Comparison of ENCODE assay signal across 14 mouse cellular contexts in the genomic region with DNA sequence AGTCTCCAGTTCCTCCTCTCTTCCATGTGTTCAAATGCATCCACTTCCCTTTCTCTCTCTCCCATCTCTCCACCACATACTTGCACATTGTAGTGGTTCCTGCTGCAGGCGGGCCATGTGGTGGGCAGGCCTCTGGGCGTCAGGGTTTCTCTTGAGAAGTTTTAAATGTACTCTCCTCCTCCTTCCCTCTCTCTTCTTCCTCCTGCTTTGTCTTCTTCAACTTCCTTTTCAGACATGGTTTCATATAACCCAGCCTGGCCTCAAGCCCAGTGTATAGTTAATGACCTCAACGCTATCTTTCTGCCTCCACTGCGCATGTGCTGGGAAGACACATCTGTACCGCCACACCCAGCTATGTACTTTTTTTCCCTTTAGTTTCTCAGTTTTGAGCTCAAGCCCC.
DNase-seq lines count a peak whose midpoint lies in the region; ATAC-seq and TF ChIP-seq lines count a peak whose summit lies in the region.
"Had no signal": no experiment of that assay in that cellular context is flagged by ENCODE, and none has a peak within 500 bp of the region (broad histone marks: within the 10 kb centered on the region; RNA-seq: fewer than 3 reads in every experiment).

No protein-coding gene starts in this region.

- peaks cover 2% of the 10 kb centered on the region for H3K9me3 ChIP-seq in heart, embryonic 12.5 days (replicated peaks)
- H3K9me3 ChIP-seq in intestine, postnatal 0 days (ENCODE audit: control insufficient read depth) = no peaks in the 10 kb centered on the region
- H3K9me3 ChIP-seq: forebrain, embryonic 10.5 days; stomach, embryonic 15.5 days had no signal

- no peak overlapping the region for H3K4me2 ChIP-seq in heart, embryonic 12.5 days
- H3K4me2 ChIP-seq in intestine, postnatal 0 days (replicated peaks; ENCODE audit: low read depth) = peak overlapping the region; percentile 17; the same call in 1 of the 2 replicates
- H3K4me2 ChIP-seq: midbrain, embryonic 11.5 days; stomach, embryonic 15.5 days had no signal

- H3K4me1 ChIP-seq in heart, embryonic 12.5 days (replicated peaks) = 0 out of 2 replicates have a peak, but pooled peaks cover 2% of the 10 kb centered on the region
- H3K4me1 ChIP-seq in thymus, adult 2 months (replicated peaks; ENCODE audit: control insufficient read depth, insufficient read depth, low read length) = 0 out of 2 replicates have a peak, but pooled peaks cover 3% of the 10 kb centered on the region
- H3K4me1 ChIP-seq in intestine, postnatal 0 days (replicated peaks; ENCODE audit: control insufficient read depth, insufficient read depth, low read length) = no peaks in the 10 kb centered on the region
- H3K4me1 ChIP-seq: forebrain, embryonic 10.5 days; stomach, embryonic 15.5 days had no signal

- no peak overlapping the region for H3K27ac ChIP-seq in heart, embryonic 12.5 days (ENCODE audit: poor library complexity, severe bottlenecking)
- H3K27ac ChIP-seq in thymus, adult 2 months (ENCODE audit: control insufficient read depth, insufficient read depth, low read length) = peak overlapping the region; percentile 11; the same call in 1 of the 2 replicates
- H3K27ac ChIP-seq in intestine, postnatal 0 days (ENCODE audit: low read depth, low read length) = no peak overlapping the region
- H3K27ac ChIP-seq: forebrain, embryonic 10.5 days; heart, adult 2 months; stomach, embryonic 15.5 days had no signal

- H3K9ac ChIP-seq in heart, embryonic 12.5 days = no peak overlapping the region
- H3K9ac ChIP-seq in intestine, postnatal 0 days (ENCODE audit: low read depth, low read length) = no peak overlapping the region
- H3K9ac ChIP-seq: stomach, embryonic 15.5 days had no signal

- no peak for TF ChIP-seq POLR2A in thymus, adult 2 months (IDR thresholded peaks at IDR 0.05; ENCODE audit: control insufficient read depth, extremely low read depth, insufficient read depth, low read length, poor library complexity)

- WGBS in heart, embryonic 12.5 days = 73% methylated on average over 5 of the region's 5 CpGs
- 59% methylated on average over 5 of the region's 5 CpGs for WGBS in thymus, adult 2 months
- 67% methylated on average over 5 of the region's 5 CpGs for WGBS in intestine, postnatal 0 days

- no peak for TF ChIP-seq CTCF in thymus, adult 2 months (IDR thresholded peaks at IDR 0.05; ENCODE audit: borderline replicate concordance, control insufficient read depth, extremely low read depth, insufficient read depth, low read length, poor library complexity)
- TF ChIP-seq CTCF in intestine, postnatal 0 days (IDR thresholded peaks at IDR 0.05; ENCODE audit: low read depth) = no peak

- H3K36me3 ChIP-seq in heart, embryonic 12.5 days = no peaks in the 10 kb centered on the region
- no peaks in the 10 kb centered on the region for H3K36me3 ChIP-seq in thymus, adult 2 months (ENCODE audit: control insufficient read depth, insufficient read depth, low read length)
- H3K36me3 ChIP-seq in intestine, postnatal 0 days (ENCODE audit: control insufficient read depth, insufficient read depth) = no peaks in the 10 kb centered on the region
- H3K36me3 ChIP-seq: forebrain, embryonic 10.5 days; stomach, embryonic 15.5 days had no signal

- ATAC-seq in heart, embryonic 12.5 days (ENCODE audit: insufficient number of reproducible peaks, low FRiP score) = no peak
- ATAC-seq in intestine, postnatal 0 days = peak; percentile 77

- peak; percentile 32 to 62 for DNase-seq in heart, adult 18-20 months
- no peak for DNase-seq in thymus, adult 2 months
- no peak for DNase-seq in thymus, postnatal 0 days (ENCODE audit: low spot score)
- no peak for DNase-seq in layer of hippocampus, adult 18-20 months (ENCODE audit: low spot score in 2 of 2)
- no peak for DNase-seq in embryo, embryonic 11 days
- DNase-seq in ovary, postnatal 36 days (ENCODE audit: low spot score) = no peak
- DNase-seq: cerebellum, adult 2 months; kidney, adult 8-10 months had no signal

- H3K27me3 ChIP-seq in heart, embryonic 12.5 days (replicated peaks) = no peaks in the 10 kb centered on the region
- no peaks in the 10 kb centered on the region for H3K27me3 ChIP-seq in thymus, adult 2 months (ENCODE audit: control insufficient read depth, insufficient read depth, low read length)
- no peaks in the 10 kb centered on the region for H3K27me3 ChIP-seq in intestine, postnatal 0 days (replicated peaks; ENCODE audit: control insufficient read depth, insufficient read depth, low read length)
- H3K27me3 ChIP-seq: stomach, embryonic 15.5 days had no signal

- no peak overlapping the region for H3K4me3 ChIP-seq in heart, embryonic 12.5 days
- H3K4me3 ChIP-seq in thymus, adult 2 months (ENCODE audit: control insufficient read depth, insufficient read depth, low read length) = no peak overlapping the region
- no peak overlapping the region for H3K4me3 ChIP-seq in intestine, postnatal 0 days (ENCODE audit: low read depth, low read length)
- H3K4me3 ChIP-seq: forebrain, embryonic 10.5 days; heart, adult 2 months; stomach, embryonic 15.5 days had no signal

Comparison
In these comparisons a context has a peak if more than half of its experiments do, and no peak if none do; other contexts are left out.
1. DNase-seq: peak in heart, adult 18-20 months (2 of 2); none in thymus, adult 2 months (single experiment), thymus, postnatal 0 days (single experiment), layer of hippocampus, adult 18-20 months (0 of 2), embryo, embryonic 11 days (single experiment) and ovary, postnatal 36 days (single experiment).